Mouse (Mus musculus) embryonic fibroblast, embryonic 13.5 days (primary cell): Measurements from ENCODE around the gene Ipcef1. TPM values are rescaled to one million over a fixed set of nuclear protein-coding genes. Genes with fewer than 3 reads are reported as not detected.
A peak's percentile ranks its signal among the peaks of the same experiment; 100 is the strongest.

ENCODE experiments used
- H3K27ac ChIP-seq: 2 replicates; pipeline ENCODE4 v1.5.1; 2012; ENCODE audit warnings: low read length, control low read depth, inconsistent platforms; ENCODE audit not compliant: insufficient read depth
- H3K4me1 ChIP-seq: 2 replicates; pipeline ENCODE4 v1.6.1; 2011; ENCODE audit warnings: low read length; ENCODE audit not compliant: control insufficient read depth, insufficient read depth
- H3K4me3 ChIP-seq: 2 replicates; pipeline ENCODE4 v1.5.1; 2011; ENCODE audit warnings: mild to moderate bottlenecking, control low read depth, low read length; ENCODE audit not compliant: insufficient read depth
- CTCF ChIP-seq: IDR thresholded peaks from 2 replicates; pipeline ENCODE4 v1.5.1; 2011; ENCODE audit warnings: mild to moderate bottlenecking, control low read depth, low read length, moderate library complexity, borderline replicate concordance; ENCODE audit not compliant: insufficient read depth
- POLR2A ChIP-seq: IDR thresholded peaks from 2 replicates; pipeline ENCODE4 v1.6.1; 2011; ENCODE audit warnings: low read depth, mild to moderate bottlenecking, control low read depth, low read length, moderate library complexity
- polyA plus RNA-seq: library from polyadenylated mRNA; stranded (reverse); fragments of >200 nt; gene quantifications from 2 replicates; pipeline ENCODE4 v1.2.4, GENCODE M21; 2011; ENCODE audit warnings: low read depth; ENCODE audit not compliant: missing spikeins, insufficient read length

The Ipcef1 gene
- not detected in 2 replicates for polyA plus RNA-seq

DNA sequence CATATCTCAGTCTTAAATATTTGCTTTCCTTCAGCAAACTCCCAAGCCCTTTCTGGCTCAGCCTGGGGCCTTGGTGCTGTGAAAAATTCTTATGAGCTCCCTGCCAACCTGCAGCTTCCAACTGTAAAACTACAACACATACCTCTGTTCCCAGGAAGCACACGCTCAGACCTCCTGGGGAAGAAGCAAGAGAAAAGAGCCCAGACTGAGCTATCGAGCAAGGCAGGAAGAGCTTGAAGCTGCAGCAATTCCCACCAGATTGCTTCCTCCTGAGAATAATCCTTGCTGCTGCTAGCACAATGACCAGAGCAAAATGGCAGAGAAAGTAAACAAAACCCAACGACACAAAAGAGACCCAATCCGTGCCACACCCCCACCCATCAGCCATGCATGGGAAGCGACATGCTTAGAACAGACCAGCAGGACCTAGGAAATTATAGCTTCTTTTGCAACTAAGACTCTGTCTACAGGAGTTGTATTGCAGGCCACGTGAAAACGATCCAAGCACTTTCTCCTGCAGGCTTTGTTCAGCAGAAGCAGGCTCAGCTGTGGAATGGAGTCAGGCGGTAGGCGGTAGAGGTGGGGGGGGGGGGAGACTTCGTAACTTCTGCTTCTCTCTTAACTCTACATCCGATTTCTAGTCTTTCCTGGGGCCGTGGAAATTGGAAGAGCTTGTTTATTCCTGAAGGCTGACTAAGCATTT lies at the start of gene Ipcef1:
Gene Ipcef1 (minus strand): TSS at position 164 of the 703 bp plus-strand sequence.
- Histone ChIP-seq H3K27ac (no peak within 1 kb of the TSS), H3K4me3 (no peak within 1 kb of the TSS), H3K4me1 (no peaks in the 10 kb centered on the region)
- TF ChIP-seq POLR2A = no peak
- no peak for TF ChIP-seq CTCF

DNA sequence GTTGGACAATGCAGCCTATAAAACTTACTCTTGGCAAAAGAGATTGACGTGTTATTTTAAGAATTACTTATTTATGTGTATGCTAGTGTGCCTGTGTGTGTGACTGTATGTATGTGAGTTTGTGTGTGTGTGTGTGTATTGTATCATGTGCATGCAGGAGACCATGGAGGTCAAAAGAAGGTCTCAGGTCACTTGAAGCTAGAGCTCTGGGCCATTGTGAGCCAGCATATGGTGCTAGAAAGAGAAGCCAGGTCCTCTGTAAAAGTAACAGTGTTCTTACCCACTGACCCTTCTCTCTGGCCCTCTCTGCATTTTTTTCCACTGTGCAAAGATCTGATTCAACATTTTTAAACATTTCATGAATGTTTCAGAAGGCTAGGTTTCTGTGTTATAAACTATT lies 25.7 kb upstream of the Ipcef1 start:
- no peak overlapping the region for H3K27ac ChIP-seq
- TF ChIP-seq POLR2A = no peak
- no peak for TF ChIP-seq CTCF
- H3K4me1 ChIP-seq = peaks cover 5% of the 10 kb centered on the region
- H3K4me3 ChIP-seq = no peak overlapping the region

DNA sequence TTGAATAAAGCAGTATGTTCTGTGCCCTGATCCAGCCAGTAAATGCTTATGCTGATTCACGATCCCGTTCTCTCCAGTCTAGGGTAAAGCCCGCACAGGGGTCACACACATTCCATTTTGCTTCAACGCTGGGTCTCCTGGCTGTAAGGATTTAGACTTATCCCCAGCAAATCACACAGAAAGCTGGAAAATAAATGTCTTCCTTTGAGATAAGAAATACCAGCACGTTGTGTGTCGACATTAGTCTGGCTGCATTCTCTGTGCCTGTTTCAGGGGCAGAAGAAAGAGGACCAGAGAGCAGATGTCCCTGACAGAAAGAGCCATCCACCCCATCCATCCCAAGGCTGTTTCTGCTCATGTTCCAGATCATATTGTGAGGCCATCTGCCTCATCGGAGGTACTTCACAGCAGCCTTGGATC lies 25.1 kb upstream of the Ipcef1 start:
- H3K4me1 ChIP-seq = peaks cover 5% of the 10 kb centered on the region
- no peak overlapping the region for H3K27ac ChIP-seq
- no peak overlapping the region for H3K4me3 ChIP-seq
- no peak for TF ChIP-seq CTCF
- TF ChIP-seq POLR2A = no peak

DNA sequence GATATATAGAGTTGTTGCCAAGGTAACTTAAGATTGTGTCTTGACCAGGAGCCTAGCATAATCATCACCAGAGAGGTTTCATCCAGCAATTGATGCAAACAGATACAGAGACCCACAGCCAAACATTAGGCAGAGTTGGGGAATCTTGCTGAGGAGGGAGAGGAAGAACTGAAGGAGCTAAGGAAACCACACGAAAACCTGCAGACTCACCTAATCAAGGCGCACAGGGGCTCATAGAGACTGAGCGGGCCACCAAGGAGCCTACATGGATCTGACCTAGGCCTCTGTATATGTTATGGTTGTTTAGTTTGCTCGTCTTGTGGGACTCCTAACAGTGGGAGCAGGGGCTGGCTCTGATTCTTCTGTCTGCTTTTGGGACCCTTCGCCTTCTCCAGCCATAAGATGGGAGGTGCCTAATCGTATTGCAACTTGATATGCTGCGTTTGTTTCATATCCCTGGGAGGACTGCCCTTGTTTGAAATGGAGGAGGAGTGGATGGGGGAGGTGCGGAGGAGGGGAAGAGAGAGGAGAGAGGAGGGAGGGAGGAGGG lies 24.5 kb upstream of the Ipcef1 start:
- Histone ChIP-seq H3K4me1 (peaks cover 5% of the 10 kb centered on the region), H3K4me3 (no peak overlapping the region), H3K27ac (peak overlapping the region; percentile 61)
- TF ChIP-seq CTCF (no peak), POLR2A (no peak; the same call in 1 of the 2 replicates)

GRCm38 (mm10) chr10:7076201-7076600 lies 23.9 kb upstream of the Ipcef1 start:
- peaks cover 5% of the 10 kb centered on the region for H3K4me1 ChIP-seq
- H3K4me3 ChIP-seq = no peak overlapping the region
- peak overlapping the region; percentile 61 for H3K27ac ChIP-seq
- TF ChIP-seq CTCF = peak; percentile 79
- no peak for TF ChIP-seq POLR2A

DNA sequence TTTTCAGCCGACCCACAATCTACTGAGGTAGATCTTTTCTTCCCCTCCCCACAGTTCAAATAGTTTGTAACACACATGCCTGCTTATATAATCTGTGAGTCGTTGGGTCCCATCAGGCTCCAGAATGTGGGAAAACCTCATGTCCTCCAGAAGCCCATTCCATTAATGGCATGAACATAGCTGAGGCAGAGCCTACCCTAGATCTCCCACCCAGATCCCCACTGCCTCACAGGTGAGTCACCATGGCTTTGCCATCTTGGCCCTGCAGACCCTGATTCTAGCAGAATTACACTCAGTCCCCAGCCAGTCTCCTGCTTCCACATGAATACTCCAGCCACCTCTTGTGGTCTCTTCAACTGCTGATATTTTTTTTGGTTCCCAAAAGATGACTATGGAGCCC lies 23.4 kb upstream of the Ipcef1 start:
- Histone ChIP-seq H3K27ac (no peak overlapping the region), H3K4me1 (peaks cover 5% of the 10 kb centered on the region), H3K4me3 (no peak overlapping the region)
- TF ChIP-seq CTCF (no peak), POLR2A (no peak)

DNA sequence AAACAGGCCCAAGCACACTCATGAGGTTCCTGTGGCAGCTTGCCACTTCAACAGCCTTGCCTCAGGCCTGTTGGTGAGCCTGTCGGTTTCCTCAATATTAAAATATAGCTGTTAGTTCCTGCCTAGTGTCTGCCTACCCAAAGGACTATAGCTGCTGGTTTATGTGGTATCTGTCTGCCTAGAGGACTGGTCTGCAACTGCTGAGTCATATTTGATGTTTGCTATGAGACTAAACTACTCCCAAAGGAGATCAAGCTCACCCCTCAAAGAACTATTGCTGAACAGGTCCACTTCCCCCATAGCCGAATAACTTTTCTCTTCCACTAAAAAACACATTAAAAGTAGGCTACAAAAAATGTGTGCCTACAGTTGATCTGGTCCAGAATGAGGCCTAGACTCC lies 22.0 kb upstream of the Ipcef1 start:
- TF ChIP-seq CTCF (no peak), POLR2A (no peak)
- H3K27ac ChIP-seq = no peak overlapping the region
- H3K4me1 ChIP-seq = peaks cover 5% of the 10 kb centered on the region
- H3K4me3 ChIP-seq = no peak overlapping the region

DNA sequence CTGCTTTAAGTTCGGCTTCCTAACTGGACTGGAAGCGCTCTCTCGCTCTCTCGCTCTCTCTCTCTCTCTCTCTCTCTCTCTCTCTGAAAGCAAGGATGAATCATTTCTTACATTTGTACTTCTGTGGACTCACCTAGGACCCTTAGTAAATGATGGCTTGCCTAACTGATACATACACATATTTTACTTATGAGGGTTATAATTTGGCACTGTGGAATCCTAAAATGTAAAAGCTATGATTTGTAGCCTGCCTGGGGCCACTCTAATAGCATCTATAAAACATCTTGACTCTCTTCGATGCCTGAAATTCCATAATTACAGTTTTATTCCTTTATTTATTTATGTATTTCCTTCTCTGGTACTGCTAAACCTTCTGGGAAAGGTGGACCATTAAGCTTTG lies 18.6 kb upstream of the Ipcef1 start:
- TF ChIP-seq POLR2A = no peak
- no peak for TF ChIP-seq CTCF
- H3K4me3 ChIP-seq = no peak overlapping the region
- H3K4me1 ChIP-seq = no peaks in the 10 kb centered on the region; the same call in 1 of the 2 replicates
- H3K27ac ChIP-seq = no peak overlapping the region

DNA sequence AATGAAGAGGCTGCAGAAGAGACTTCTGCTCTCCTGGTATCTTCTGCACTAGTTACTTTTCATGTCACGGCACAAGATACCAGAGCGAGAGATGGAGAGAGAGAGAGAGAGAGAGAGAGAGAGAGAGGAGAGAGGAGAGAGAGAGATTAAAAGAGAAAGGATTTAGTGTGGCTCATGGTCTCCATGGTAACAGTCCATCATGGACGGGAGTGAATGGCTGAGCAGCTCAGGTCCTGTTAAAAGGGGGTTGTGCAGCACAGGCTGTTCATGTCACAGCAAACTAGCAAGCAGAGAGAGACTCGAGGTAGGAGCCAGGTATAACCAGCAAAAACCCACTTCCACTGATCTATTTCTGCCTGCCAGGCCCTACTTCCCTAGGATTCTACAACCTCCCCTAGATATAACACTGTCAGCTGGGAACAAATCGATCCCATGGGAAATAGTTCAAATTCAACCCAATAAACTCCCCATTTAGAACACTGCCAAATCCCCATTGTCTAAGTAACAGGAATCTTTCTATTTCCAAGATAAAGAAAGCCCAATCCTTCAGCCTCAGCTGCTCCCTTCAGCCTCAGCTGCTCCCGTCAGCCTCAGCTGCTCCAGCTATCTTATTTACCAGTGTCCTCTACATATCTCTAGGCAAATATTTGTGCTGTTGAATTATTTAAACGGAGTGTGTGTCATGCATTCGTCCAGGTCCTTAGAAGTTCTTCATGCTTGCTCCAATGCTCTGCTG lies 18.0 kb upstream of the Ipcef1 start:
- Histone ChIP-seq H3K4me3 (no peak overlapping the region), H3K27ac (no peak overlapping the region), H3K4me1 (no peaks in the 10 kb centered on the region)
- TF ChIP-seq CTCF = no peak
- TF ChIP-seq POLR2A = no peak

GRCm38 (mm10) chr10:7069090-7069489 lies 16.8 kb upstream of the Ipcef1 start:
- Histone ChIP-seq H3K4me1 (no peaks in the 10 kb centered on the region), H3K4me3 (no peak overlapping the region), H3K27ac (no peak overlapping the region)
- no peak for TF ChIP-seq CTCF
- no peak for TF ChIP-seq POLR2A
